Mouse (Mus musculus) layer of hippocampus, postnatal 36 days (tissue): ENCODE data around the gene Gm28048. TPM values are rescaled to one million over a fixed set of nuclear protein-coding genes. Genes with fewer than 3 reads are reported as not detected.

Experiments used
- DNase-seq, 2 experiments: peaks; one replicate each; pipeline ENCODE4 v3.0.0; 2022
- total RNA-seq, 2 experiments: library from RNA; stranded (reverse); gene quantifications; 2 replicates each; pipeline ENCODE4 v1.2.3; 2021

Gene Gm28048
- total RNA-seq, 2 experiments from 2014 or later: 9.2 to 11.3 TPM

GRCm38 (mm10) chr11:22885350-22885749 is 96.5 kb downstream of the Gm28048 start:
- no peak for DNase-seq

GRCm38 (mm10) chr11:22883676-22884075 is 98.2 kb downstream of the Gm28048 start:
- no peak for DNase-seq

GRCm38 (mm10) chr11:22882926-22883325 is 99.0 kb downstream of the Gm28048 start:
- DNase-seq: no peak

- no peak for DNase-seq
Measured at GRCm38 (mm10) chr11:22880383-22881172, 101.3 kb downstream of the Gm28048 start.

GRCm38 (mm10) chr11:22879645-22880044 is 102.2 kb downstream of the Gm28048 start:
- no peak for DNase-seq

- no peak for DNase-seq
Measured at GRCm38 (mm10) chr11:22876680-22877330, 105.1 kb downstream of the Gm28048 start.

GRCm38 (mm10) chr11:22875279-22875678 is 106.6 kb downstream of the Gm28048 start:
- DNase-seq: no peak

GRCm38 (mm10) chr11:22874747-22875146 is 107.1 kb downstream of the Gm28048 start:
- no peak for DNase-seq

GRCm38 (mm10) chr11:22873383-22873782 is 108.5 kb downstream of the Gm28048 start:
- DNase-seq: no peak

GRCm38 (mm10) chr11:22872307-22872680 is 109.6 kb downstream of the Gm28048 start:
- no peak for DNase-seq

- DNase-seq: no peak
Measured at GRCm38 (mm10) chr11:22871628-22872306, 110.1 kb downstream of the Gm28048 start.

GRCm38 (mm10) chr11:22868582-22868981 is 113.3 kb downstream of the Gm28048 start:
- DNase-seq: no peak

- no peak for DNase-seq
Measured at GRCm38 (mm10) chr11:22867691-22868090, 114.2 kb downstream of the Gm28048 start.

- no peak for DNase-seq
Measured at GRCm38 (mm10) chr11:22865635-22866246, 116.1 kb downstream of the Gm28048 start.

GRCm38 (mm10) chr11:22864305-22865060 is 117.4 kb downstream of the Gm28048 start:
- DNase-seq: no peak

GRCm38 (mm10) chr11:22863581-22863980 is 118.3 kb downstream of the Gm28048 start:
- no peak for DNase-seq

- no peak for DNase-seq
Measured at GRCm38 (mm10) chr11:22861315-22861714, 120.6 kb downstream of the Gm28048 start.

- DNase-seq: no peak
Measured at GRCm38 (mm10) chr11:22860335-22861227, 121.3 kb downstream of the Gm28048 start, which contains the start of gene B3gnt2. Gene B3gnt2, minus strand, starts transcription at chr11:22860961.

- DNase-seq: peak; percentile 77 to 81
Measured at GRCm38 (mm10) chr11:22859633-22860334, 122.1 kb downstream of the Gm28048 start.

GRCm38 (mm10) chr11:22859301-22859632 is 122.6 kb downstream of the Gm28048 start:
- DNase-seq: no peak
